Mouse (Mus musculus) midbrain, embryonic 13.5 days (tissue): ENCODE measurements around the gene Stk25. TPM values are rescaled to one million over a fixed set of nuclear protein-coding genes. Genes with fewer than 3 reads are reported as not detected.

ENCODE experiments used
- ATAC-seq: fragments of 200-750 bp; cut with Nextera tagmentation; 2 replicates; pipeline ENCODE4 v1.8.0; 2017; ENCODE audit warnings: mild to moderate bottlenecking, moderate TSS enrichment, moderate library complexity
- H3K27ac ChIP-seq: fragments of 300-500 bp; sonication (generic); 2 replicates; pipeline ENCODE4 v1.5.1; 2015; ENCODE audit warnings: inconsistent platforms, mild to moderate bottlenecking, moderate library complexity
- H3K27me3 ChIP-seq: fragments of 300-500 bp; sonication (generic); 2 replicates; pipeline ENCODE4 v1.6.1; 2015; ENCODE audit warnings: mild to moderate bottlenecking, inconsistent platforms
- H3K36me3 ChIP-seq: fragments of 300-500 bp; sonication (generic); 2 replicates; pipeline ENCODE4 v1.6.1; 2015; ENCODE audit warnings: mild to moderate bottlenecking, inconsistent platforms
- H3K4me1 ChIP-seq: fragments of 300-500 bp; sonication (generic); replicated peaks from 2 replicates; pipeline ENCODE4 v1.6.1; 2015; ENCODE audit warnings: inconsistent platforms
- H3K4me2 ChIP-seq: fragments of 300-500 bp; sonication (generic); replicated peaks from 2 replicates; pipeline ENCODE4 v1.6.1; 2015; ENCODE audit warnings: moderate library complexity, mild to moderate bottlenecking, inconsistent platforms
- H3K4me3 ChIP-seq: fragments of 300-500 bp; sonication (generic); replicated peaks from 2 replicates; pipeline ENCODE4 v1.5.1; 2015; ENCODE audit warnings: mild to moderate bottlenecking, inconsistent platforms
- H3K9ac ChIP-seq: fragments of 300-500 bp; sonication (generic); replicated peaks from 2 replicates; pipeline ENCODE4 v1.6.1; 2015; ENCODE audit warnings: mild to moderate bottlenecking, inconsistent platforms
- H3K9me3 ChIP-seq: fragments of 300-500 bp; sonication (generic); 2 replicates; pipeline ENCODE4 v1.6.1; 2016; ENCODE audit warnings: mild to moderate bottlenecking, inconsistent platforms
- WGBS: fragments of 180-500 bp; shearing (Covaris S2); methylation state at CpG from one replicate; pipeline ENCODE4 v1.1.7; 2015; 5-methylcytosine and 5-hydroxymethylcytosine counted together
- polyA plus RNA-seq: library from polyadenylated mRNA; unstranded; fragments of >200 nt; fragmentation: Nextera tagmentation; extraction: Ambion mirVana; gene quantifications from 2 replicates; pipeline ENCODE4 v1.2.1, GENCODE M21; 2015

The Stk25 gene
- polyA plus RNA-seq, 1 experiment from 2014 or later: 280 TPM

- no peak overlapping the region for H3K27ac ChIP-seq
- H3K9ac ChIP-seq: no peak overlapping the region
- no peaks in the 10 kb centered on the region for H3K4me1 ChIP-seq
- no peaks in the 10 kb centered on the region for H3K27me3 ChIP-seq
- H3K4me2 ChIP-seq: no peak overlapping the region
- no peak for ATAC-seq
- peaks cover 5% of the 10 kb centered on the region; the same call in 1 of the 2 replicates for H3K9me3 ChIP-seq
- no peak overlapping the region for H3K4me3 ChIP-seq
- no peaks in the 10 kb centered on the region for H3K36me3 ChIP-seq
Observed at GRCm38 (mm10) chr1:93593960-93594359, 64.5 kb downstream of the Stk25 start.

- Histone ChIP-seq H3K9ac (no peak overlapping the region), H3K27me3 (no peaks in the 10 kb centered on the region), H3K4me1 (no peaks in the 10 kb centered on the region), H3K9me3 (peaks cover under 1% of the 10 kb centered on the region; the same call in 1 of the 2 replicates), H3K36me3 (no peaks in the 10 kb centered on the region), H3K4me2 (no peak overlapping the region), H3K27ac (no peak overlapping the region), H3K4me3 (no peak overlapping the region)
- WGBS: 81% methylated on average over 3 of the region's 3 CpGs
- no peak for ATAC-seq
Observed at GRCm38 (mm10) chr1:93588346-93588745, 70.1 kb downstream of the Stk25 start.

GRCm38 (mm10) chr1:93581545-93581944, 76.9 kb downstream of the Stk25 start:
- Histone ChIP-seq H3K27me3 (no peaks in the 10 kb centered on the region), H3K9me3 (no peaks in the 10 kb centered on the region), H3K4me3 (no peak overlapping the region), H3K27ac (no peak overlapping the region), H3K4me1 (no peaks in the 10 kb centered on the region), H3K4me2 (no peak overlapping the region), H3K9ac (no peak overlapping the region), H3K36me3 (peaks cover 10% of the 10 kb centered on the region)
- no peak for ATAC-seq
- WGBS: 93% methylated on average over 7 of the region's 7 CpGs

GRCm38 (mm10) chr1:93577861-93578260, 80.6 kb downstream of the Stk25 start:
- Histone ChIP-seq H3K36me3 (peaks cover 10% of the 10 kb centered on the region), H3K9me3 (no peaks in the 10 kb centered on the region), H3K4me3 (no peak overlapping the region), H3K27me3 (no peaks in the 10 kb centered on the region), H3K4me2 (no peak overlapping the region), H3K4me1 (no peaks in the 10 kb centered on the region), H3K9ac (no peak overlapping the region), H3K27ac (no peak overlapping the region)
- WGBS: 85% methylated on average over 4 of the region's 4 CpGs
- no peak for ATAC-seq

DNA sequence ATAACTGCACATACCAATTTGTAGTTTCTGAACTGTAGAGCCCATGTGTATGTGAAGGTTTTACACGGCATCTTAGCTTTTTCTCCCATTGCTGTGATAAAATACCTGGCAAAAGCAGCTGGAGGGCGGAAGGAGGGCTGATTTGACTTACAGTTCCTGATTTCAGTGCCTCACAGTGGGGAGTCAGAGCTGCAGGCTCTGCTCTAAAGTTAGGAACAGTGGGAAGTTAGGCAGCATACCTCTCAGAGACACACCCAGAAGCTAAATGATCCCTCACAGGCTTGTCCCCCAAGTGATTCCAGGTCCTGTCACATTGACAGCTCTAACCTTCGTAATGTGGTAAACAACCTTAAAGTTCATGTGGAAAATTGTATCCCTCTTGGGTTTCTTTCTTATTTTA, 81.4 kb downstream of the Stk25 start:
- no peak overlapping the region for H3K27ac ChIP-seq
- no peaks in the 10 kb centered on the region for H3K9me3 ChIP-seq
- H3K9ac ChIP-seq: no peak overlapping the region
- 86% methylated on average over 3 of the region's 3 CpGs for WGBS
- no peaks in the 10 kb centered on the region for H3K27me3 ChIP-seq
- ATAC-seq: no peak
- no peak overlapping the region for H3K4me2 ChIP-seq
- H3K4me3 ChIP-seq: no peak overlapping the region
- H3K36me3 ChIP-seq: peaks cover 10% of the 10 kb centered on the region
- no peaks in the 10 kb centered on the region for H3K4me1 ChIP-seq

Other genes with a start within 250 kb of the Stk25 start
- gene Hdlbp, start 179.8 kb downstream of the Stk25 start, polyA plus RNA-seq: 74.3 and 91.0 TPM in 2 replicates
- gene Farp2, start 146.6 kb downstream of the Stk25 start, polyA plus RNA-seq: 3.6 and 4.6 TPM in 2 replicates
- 59.1 and 61.2 TPM in 2 replicates for gene Bok, start 27.0 kb upstream of the Stk25 start, polyA plus RNA-seq
- gene Atg4b, start 92.8 kb upstream of the Stk25 start, polyA plus RNA-seq: 107 and 109 TPM in 2 replicates
- 41.7 and 49.2 TPM in 2 replicates for gene Thap4, start 96.2 kb upstream of the Stk25 start, polyA plus RNA-seq
- gene Dtymk, start 143.3 kb upstream of the Stk25 start, polyA plus RNA-seq: 172 and 175 TPM in 2 replicates
- gene Ing5, start 145.3 kb upstream of the Stk25 start, polyA plus RNA-seq: 11.9 and 12.3 TPM in 2 replicates
- 16.2 and 18.5 TPM in 2 replicates for gene D2hgdh, start 166.2 kb upstream of the Stk25 start, polyA plus RNA-seq
- gene Gal3st2, start 202.6 kb upstream of the Stk25 start, polyA plus RNA-seq: not detected in 2 replicates